Mouse (Mus musculus): ENCODE data around the gene Ssna1. TPM values are rescaled to one million over a fixed set of nuclear protein-coding genes. Genes with fewer than 3 reads are reported as not detected.
"Not testable (repeated sequence)": the region's sequence is repeated elsewhere in the genome, so short reads cannot be mapped to it uniquely, and the experiment has no call there.

The Ssna1 gene
- total RNA-seq, 2 experiments from 2014 or later = 60.0 to 62.0 TPM

GRCm38 (mm10) chr2:25258887-25259286 is 13.4 kb downstream of the Ssna1 start:
- no peak for DNase-seq

- DNase-seq = not testable (repeated sequence)
Measured at GRCm38 (mm10) chr2:25257250-25257649, 15.0 kb downstream of the Ssna1 start.

DNA sequence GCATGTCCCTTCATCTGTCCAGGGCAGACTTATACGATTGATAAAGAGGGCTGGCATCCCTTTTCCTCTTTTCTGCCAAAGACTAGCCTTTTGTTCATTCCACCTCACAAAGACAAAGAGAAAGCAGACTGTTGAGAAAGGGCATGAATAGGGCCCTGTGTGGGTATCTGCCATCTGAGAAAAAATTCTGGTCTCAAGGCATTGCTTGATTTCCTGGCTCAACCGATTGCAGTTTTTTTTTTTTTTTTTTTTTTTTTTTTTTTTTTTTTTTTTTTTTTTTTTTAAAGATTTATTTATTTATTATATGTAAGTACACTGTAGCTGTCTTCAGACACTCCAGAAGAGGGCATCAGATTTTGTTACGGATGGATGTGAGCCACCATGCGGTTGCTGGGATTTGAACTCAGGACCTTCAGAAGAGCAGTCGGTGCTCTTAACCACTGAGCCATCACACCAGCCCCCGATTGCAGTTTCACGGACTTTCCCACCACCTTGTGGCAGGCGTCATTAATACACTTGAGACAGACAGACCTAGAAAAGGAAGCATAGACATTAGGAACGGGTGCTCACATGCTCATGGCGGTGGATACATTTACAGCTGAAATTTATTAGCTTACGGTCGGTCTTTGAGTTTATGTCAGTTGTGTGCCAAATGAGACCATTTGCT is 15.7 kb downstream of the Ssna1 start:
- DNase-seq = peak; percentile 67

- peak; percentile 88 for DNase-seq
Measured at GRCm38 (mm10) chr2:25255284-25255779, 16.9 kb downstream of the Ssna1 start, which contains the start of gene Tmem203. Tmem203 (plus strand) TSS chr2:25255439.

DNA sequence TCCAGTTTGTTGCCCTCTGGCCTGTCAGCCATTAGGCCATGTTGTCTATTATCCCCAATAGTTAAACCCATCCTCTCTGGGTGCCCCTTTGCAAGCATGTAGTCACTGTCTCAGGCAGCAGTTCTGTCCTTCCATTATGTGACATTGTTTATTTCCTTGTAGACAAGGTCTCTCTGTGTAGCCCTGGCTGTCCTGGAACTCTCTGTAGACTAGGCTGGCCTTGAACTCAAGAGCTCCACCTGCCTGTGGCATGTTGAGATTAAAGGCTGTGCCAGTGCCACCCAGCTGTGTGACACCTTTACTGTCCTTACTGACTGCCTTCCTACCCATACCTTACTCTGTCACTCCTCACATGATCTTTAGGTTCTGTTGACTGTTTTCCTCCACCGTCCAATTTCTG is 19.9 kb downstream of the Ssna1 start:
- no peak for DNase-seq

- no peak for DNase-seq
Measured at GRCm38 (mm10) chr2:25246183-25247072, 25.8 kb downstream of the Ssna1 start, which contains the start of gene AL732309.1. AL732309.1 (minus strand) TSS chr2:25246863.

GRCm38 (mm10) chr2:25244144-25244543 is 28.1 kb downstream of the Ssna1 start:
- no peak for DNase-seq

- no peak for DNase-seq
Measured at GRCm38 (mm10) chr2:25243342-25243741, 28.9 kb downstream of the Ssna1 start.

GRCm38 (mm10) chr2:25242101-25242506 is 30.1 kb downstream of the Ssna1 start, which contains the start of the genes Rnf208 and Cysrt1:
Rnf208 (plus strand) TSS chr2:25242255.
Cysrt1 (minus strand) TSS chr2:25242452.
- DNase-seq = no peak

DNA sequence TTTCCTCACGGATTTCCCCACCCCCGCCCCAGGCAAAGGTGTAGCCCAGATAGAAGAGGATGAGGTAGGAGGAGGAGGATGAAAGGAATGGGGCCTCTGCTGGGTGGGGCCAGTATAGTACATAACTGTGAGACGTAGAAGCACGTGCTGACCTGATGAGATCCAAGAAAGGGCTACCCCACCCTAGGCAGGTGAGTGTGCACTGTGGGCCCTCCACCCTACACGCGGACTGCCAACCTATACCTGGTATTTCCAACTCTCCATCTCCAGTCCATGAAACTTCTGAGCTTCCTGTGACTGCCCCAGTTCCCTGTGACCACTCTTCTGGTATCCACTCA is 30.8 kb downstream of the Ssna1 start:
- no peak for DNase-seq

DNA sequence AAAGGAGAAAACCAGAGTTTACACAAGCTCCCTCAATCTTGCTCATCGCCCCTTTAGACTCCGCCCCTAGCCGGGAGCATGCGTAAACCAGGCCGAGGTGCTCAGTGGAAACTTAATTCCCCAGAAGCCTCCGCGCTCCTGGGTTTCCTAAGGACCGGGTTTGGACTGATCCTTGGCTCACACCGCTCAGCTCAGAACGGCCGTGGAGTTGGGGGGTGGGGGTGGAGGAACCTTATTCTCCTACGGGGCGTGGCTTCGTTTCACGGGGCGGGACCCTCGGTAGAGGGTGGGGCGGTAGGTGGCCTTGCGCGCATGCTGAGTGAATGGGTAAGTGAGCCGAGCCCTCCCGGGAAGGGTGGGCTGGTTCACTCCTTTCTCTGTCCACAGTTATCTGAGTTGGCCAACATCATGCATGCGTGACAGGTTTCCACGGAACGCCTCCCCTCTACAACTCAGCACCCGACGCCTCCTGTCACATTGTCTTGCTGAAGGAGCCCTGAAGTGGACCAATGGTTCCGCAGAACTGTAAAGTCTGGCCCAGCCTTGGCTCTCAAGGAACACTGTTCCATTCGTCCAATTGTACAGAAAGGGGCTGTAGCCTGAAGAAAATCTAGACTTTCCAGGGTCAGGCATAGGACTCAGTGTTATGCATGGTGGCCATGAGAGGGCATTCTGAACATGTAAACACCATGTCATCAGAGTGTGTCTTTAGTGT is 31.4 kb downstream of the Ssna1 start:
- DNase-seq = peak; percentile 59

GRCm38 (mm10) chr2:25240310-25240709 is 31.9 kb downstream of the Ssna1 start:
- DNase-seq = no peak

- DNase-seq = no peak
Measured at GRCm38 (mm10) chr2:25239766-25240165, 32.5 kb downstream of the Ssna1 start.

GRCm38 (mm10) chr2:25238106-25238505 is 34.1 kb downstream of the Ssna1 start:
- no peak for DNase-seq

DNA sequence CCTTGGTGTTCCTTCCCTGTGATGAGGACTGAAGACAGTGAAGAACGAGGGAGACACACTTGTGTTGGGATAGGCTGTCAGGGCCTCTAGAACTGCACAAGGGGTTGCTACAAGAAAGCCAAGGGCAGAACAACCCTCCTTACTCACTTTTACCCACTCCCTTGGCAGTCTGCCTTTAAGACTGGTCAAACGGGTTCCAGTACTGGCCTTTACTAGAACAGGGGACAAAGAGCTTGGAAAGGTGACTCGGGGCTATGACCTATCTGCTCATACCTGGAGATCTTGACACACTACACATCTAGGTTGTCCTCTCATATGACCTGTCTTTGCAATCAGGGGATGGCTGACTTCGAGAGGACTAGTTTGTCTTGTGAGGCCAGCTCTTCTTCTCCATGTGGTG is 34.7 kb downstream of the Ssna1 start:
- no peak for DNase-seq

DNA sequence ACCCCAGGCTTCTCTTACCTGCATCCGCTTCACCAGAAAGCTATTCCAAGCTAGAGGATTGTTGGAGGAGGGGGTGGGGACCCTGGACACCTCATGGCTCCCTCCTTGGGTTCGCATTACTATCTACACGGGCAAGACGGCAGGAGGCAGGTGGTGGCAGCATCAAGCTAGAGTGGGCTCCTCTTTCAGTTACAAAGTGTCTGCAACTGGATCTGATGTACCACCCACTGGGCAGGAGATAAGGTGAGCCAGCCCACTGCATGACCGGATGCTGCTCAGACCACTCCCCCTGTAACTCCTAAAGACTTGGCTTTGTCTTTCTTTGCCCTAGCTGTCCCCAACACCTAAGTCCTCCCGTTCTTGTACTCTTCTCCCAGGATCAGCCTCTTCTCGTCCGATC is 35.6 kb downstream of the Ssna1 start, which contains the start of gene Rnf224:
TSS of gene Rnf224 (minus strand) at position 174 of the 400 bp plus-strand sequence.
- no peak for DNase-seq

DNA sequence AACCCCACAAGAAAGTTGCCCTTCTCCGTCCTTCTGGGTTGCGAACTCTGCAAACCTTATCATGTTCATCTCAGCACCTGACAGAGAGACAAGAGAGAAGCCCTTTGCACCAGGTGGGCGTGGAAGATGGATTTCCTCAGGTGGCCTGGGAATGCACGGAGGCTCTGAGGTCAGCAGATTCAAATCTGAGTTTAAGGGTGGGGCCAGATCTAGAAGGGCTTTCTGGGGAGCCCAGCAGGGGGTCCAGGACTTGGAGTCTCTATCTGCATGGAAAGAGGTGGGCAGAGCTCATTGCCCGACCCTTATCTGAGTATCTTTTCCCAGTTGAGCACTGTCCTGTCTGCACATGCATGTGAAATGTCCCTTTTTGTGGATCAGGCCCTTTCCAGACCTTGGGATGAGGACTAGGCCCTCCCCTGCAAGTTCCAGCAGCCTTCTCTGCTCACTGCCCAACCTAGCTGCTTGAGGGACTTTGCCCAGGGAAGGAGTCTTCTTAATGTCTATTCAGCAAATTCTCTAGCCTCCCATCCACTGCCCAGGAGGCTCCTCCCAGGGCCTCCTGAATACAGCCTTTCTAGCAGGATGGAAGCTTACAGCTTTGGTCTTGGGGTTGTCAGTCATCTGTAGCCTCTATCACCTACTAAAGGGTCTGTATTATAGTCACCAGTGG is 37.6 kb downstream of the Ssna1 start:
- DNase-seq = no peak

DNA sequence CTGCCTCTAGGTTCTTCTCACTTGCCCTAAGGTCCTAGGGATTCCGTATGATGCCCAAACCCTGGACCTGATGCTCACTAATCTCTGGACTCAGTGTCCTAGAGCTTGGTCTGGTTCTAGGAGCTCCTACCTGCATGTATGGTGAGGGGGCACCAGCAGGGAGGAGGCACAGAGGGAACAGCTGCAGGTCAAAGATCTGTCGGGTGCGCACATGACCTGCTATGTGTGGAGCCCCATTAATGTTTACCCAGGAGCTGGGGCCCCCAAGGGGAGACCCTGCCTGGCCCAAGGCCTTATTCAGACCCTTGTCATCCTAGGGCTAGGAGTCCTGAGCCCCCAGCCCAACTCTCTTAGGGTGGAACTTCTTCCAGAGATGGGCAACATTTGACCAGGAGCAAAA is 38.2 kb downstream of the Ssna1 start, which contains the start of gene Slc34a3:
TSS of gene Slc34a3 (minus strand) at position 315 of the 400 bp plus-strand sequence.
- DNase-seq = no peak

DNA sequence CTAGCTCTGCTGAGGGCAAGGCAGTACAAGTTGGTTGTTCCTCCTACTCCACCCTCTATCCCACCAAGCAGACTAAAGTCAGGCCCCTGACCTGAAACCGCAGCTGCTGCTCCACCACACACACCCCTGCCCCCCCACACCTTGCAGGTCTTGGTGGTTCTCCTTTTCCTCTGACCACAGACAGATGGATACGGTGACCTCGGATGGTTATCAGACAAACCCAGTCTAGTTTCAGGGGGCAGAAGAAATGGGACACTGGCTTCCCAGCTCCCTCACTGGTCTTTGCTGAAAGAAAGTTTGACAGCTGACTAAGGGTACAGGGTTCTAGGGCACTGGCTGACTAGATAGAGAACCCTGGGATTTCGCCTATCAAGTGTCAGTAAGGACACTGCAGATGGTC is 38.8 kb downstream of the Ssna1 start:
- DNase-seq = no peak

GRCm38 (mm10) chr2:25231038-25231437 is 41.2 kb downstream of the Ssna1 start:
- DNase-seq = no peak

GRCm38 (mm10) chr2:25230581-25230980 is 41.7 kb downstream of the Ssna1 start:
- DNase-seq = no peak

DNA sequence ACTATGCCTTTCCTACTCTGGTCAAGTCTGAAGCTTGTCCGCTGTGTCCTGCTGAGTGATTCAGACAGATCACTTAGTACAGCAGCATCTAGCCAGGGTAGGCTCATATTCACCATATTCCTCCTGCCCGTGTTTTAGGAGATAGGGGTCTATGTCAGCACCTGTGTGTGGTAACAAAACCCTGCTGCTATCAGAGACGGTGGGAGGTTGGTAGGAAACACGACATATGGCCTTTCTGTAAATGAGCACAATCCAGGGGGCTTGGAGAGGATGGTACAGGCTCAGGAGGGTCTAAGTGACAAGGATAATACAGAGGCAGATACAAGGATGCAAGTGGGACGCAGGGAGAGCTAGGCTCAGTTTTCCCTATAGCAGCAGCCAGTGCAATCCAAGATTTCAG is 42.7 kb downstream of the Ssna1 start:
- no peak for DNase-seq
